Mouse (Mus musculus): ENCODE results near the gene Tmem39b.

DNA sequence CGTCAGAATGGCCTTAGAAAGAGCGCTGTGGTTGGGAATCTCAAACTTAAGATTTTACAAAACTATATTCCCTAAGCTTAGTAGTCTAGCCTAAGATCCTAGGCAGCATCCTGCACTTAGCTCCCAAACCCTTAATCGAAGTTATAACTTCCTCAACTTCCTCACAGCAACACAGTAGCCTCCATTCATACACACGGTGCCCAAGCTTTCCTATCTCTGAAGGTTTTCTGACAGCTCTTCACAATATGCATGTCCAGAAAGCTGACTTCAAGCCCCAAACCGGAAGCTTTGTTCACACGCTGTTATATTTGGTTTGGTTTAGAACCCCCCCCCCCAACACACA lies 852 bp downstream of the Tmem39b start:
- TF ChIP-seq GATA1 (IDR thresholded peaks at IDR 0.05; ENCODE audit: borderline replicate concordance, low read length) (no peak), FLI1 (IDR thresholded peaks at IDR 0.05; ENCODE audit: low read length) (no peak)

Measured in megakaryocyte, embryonic 14.5 days (primary cell).